Mouse (Mus musculus) limb, embryonic 11.5 days (tissue): Measurements from ENCODE around the gene Maml3. TPM values are rescaled to one million over a fixed set of nuclear protein-coding genes. Genes with fewer than 3 reads are reported as not detected.

Experiments
- ATAC-seq: fragments of 200-750 bp; cut with Nextera tagmentation; 2 replicates; pipeline ENCODE4 v1.8.0; 2017; ENCODE audit warnings: low read depth; ENCODE audit not compliant: insufficient number of reproducible peaks, low FRiP score, low TSS enrichment
- DNase-seq: peaks from one replicate; pipeline ENCODE4 v3.0.0-alpha.2; 2015; ENCODE audit warnings: low spot score
- H3K27ac ChIP-seq: fragments of 300-500 bp; sonication (generic); replicated peaks from 2 replicates; pipeline ENCODE4 v1.5.1; 2014; ENCODE audit warnings: low read depth, mild to moderate bottlenecking, low read length
- H3K27me3 ChIP-seq: fragments of 300-500 bp; sonication (generic); 2 replicates; pipeline ENCODE4 v1.6.1; 2014; ENCODE audit warnings: mild to moderate bottlenecking, low read length, mixed read lengths; ENCODE audit not compliant: control insufficient read depth, insufficient read depth
- H3K36me3 ChIP-seq: fragments of 300-500 bp; sonication (generic); 2 replicates; pipeline ENCODE4 v1.6.1; 2014; ENCODE audit warnings: mild to moderate bottlenecking, low read length, moderate library complexity, mixed read lengths; ENCODE audit not compliant: control insufficient read depth, insufficient read depth
- H3K4me1 ChIP-seq: fragments of 300-500 bp; sonication (generic); 2 replicates; pipeline ENCODE4 v1.6.1; 2014; ENCODE audit warnings: low read length, mixed read lengths; ENCODE audit not compliant: control insufficient read depth, insufficient read depth
- H3K4me2 ChIP-seq: fragments of 300-500 bp; sonication (generic); 2 replicates; pipeline ENCODE4 v1.6.1; 2014; ENCODE audit warnings: low read depth, mild to moderate bottlenecking, moderate library complexity; ENCODE audit not compliant: severe bottlenecking
- H3K4me3 ChIP-seq: fragments of 300-500 bp; sonication (generic); 2 replicates; pipeline ENCODE4 v1.5.1; 2014; ENCODE audit warnings: low read depth, low read length
- H3K9ac ChIP-seq: fragments of 300-500 bp; sonication (generic); 2 replicates; pipeline ENCODE4 v1.6.1; 2014; ENCODE audit warnings: mild to moderate bottlenecking, low read length
- H3K9me3 ChIP-seq: fragments of 300-500 bp; sonication (generic); 2 replicates; pipeline ENCODE4 v1.6.1; 2016; ENCODE audit warnings: low read length; ENCODE audit not compliant: control insufficient read depth
- WGBS: fragments of 180-500 bp; shearing (Covaris S2); extraction: QIAGEN DNeasy Blood & Tissue Kit; methylation state at CpG from one replicate; pipeline ENCODE4 v1.1.7; 2014; 5-methylcytosine and 5-hydroxymethylcytosine counted together
- polyA plus RNA-seq: library from polyadenylated mRNA; unstranded; fragments of >200 nt; fragmentation: Nextera tagmentation; extraction: Ambion mirVana; gene quantifications from 2 replicates; pipeline ENCODE4 v1.2.1, GENCODE M21; 2014

Gene Maml3
- polyA plus RNA-seq, 1 experiment from 2014 or later = 4.3 TPM

- H3K9me3 ChIP-seq = no peaks in the 10 kb centered on the region
- peak overlapping the region; percentile 32 for H3K9ac ChIP-seq
- peak overlapping the region; percentile 80 for H3K27ac ChIP-seq
- peak overlapping the region; percentile 48 for H3K4me2 ChIP-seq
- H3K4me1 ChIP-seq = peaks cover 25% of the 10 kb centered on the region
- 1% methylated on average over 20 of the region's 20 CpGs for WGBS
- H3K36me3 ChIP-seq = no peaks in the 10 kb centered on the region
- ATAC-seq (peak; percentile 80), DNase-seq (peak; percentile 85)
- peak overlapping the region; percentile 12 for H3K4me3 ChIP-seq
- no peaks in the 10 kb centered on the region for H3K27me3 ChIP-seq
These were observed 58.7 kb downstream of the Maml3 start for GRCm38 (mm10) chr3:52046027-52046700.

DNA sequence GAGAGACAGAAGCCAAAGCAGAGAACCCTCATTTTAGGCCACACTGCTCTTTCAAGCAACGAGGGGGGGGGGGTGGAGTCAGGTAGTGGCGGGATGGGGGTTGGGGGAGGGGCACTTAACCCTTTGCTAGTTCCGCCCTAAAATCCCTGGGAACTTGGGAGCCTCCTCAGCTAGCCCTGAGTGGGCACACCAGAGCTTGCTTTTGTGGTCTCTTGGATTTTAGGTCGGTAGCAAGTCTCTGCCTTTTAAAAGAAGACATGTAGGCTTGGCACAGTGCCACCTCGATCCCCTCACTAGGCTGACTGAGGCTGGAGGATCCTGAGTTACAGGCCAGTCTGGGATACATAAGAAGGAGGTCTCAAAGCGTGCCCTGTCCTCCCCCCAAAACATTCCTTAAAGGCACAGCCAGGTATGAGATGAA, 59.6 kb downstream of the Maml3 start:
- WGBS = 8% methylated on average over 6 of the region's 6 CpGs
- peak; percentile 58 for DNase-seq
- peaks cover 25% of the 10 kb centered on the region for H3K4me1 ChIP-seq
- peak overlapping the region; percentile 80 for H3K27ac ChIP-seq
- H3K4me3 ChIP-seq = no peak overlapping the region
- H3K9me3 ChIP-seq = no peaks in the 10 kb centered on the region
- no peak overlapping the region for H3K9ac ChIP-seq
- H3K36me3 ChIP-seq = no peaks in the 10 kb centered on the region
- no peaks in the 10 kb centered on the region for H3K27me3 ChIP-seq
- ATAC-seq = no peak
- H3K4me2 ChIP-seq = peak overlapping the region; percentile 48; the same call in 1 of the 2 replicates

DNA sequence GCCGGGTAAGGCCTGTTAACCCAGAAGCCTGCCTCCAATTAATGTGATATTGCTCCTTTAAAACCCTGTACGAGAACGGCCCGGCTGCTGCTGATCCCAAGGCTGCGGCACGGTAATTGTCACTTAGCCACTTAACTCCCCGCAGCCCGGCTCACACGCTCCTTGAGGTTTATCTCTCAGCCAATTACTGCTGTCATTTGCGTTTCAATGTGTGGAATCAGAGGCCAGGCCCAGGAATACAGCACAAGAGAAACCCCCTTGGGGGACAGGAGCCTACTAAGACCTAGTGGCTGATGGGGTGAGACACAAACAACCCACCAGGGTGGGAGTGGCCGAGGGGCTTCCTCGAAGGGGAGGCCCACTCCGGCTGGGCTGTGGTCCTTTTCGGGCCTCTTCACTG, 60.2 kb downstream of the Maml3 start:
- Histone ChIP-seq H3K27me3 (no peaks in the 10 kb centered on the region), H3K36me3 (no peaks in the 10 kb centered on the region), H3K27ac (peak overlapping the region; percentile 42; the same call in 1 of the 2 replicates), H3K9me3 (no peaks in the 10 kb centered on the region), H3K9ac (peak overlapping the region; percentile 43; the same call in 1 of the 2 replicates), H3K4me3 (no peak overlapping the region), H3K4me1 (peaks cover 25% of the 10 kb centered on the region), H3K4me2 (peak overlapping the region; percentile 48)
- ATAC-seq (no peak), DNase-seq (peak; percentile 71)
- WGBS = 3% methylated on average over 14 of the region's 14 CpGs

GRCm38 (mm10) chr3:52043847-52044246, 61.0 kb downstream of the Maml3 start:
- no peak overlapping the region for H3K9ac ChIP-seq
- 44% methylated on average over 4 of the region's 4 CpGs for WGBS
- H3K27me3 ChIP-seq = no peaks in the 10 kb centered on the region
- H3K4me2 ChIP-seq = no peak overlapping the region
- no peaks in the 10 kb centered on the region for H3K36me3 ChIP-seq
- ATAC-seq (no peak), DNase-seq (no peak)
- peaks cover 25% of the 10 kb centered on the region for H3K4me1 ChIP-seq
- no peaks in the 10 kb centered on the region for H3K9me3 ChIP-seq
- no peak overlapping the region for H3K27ac ChIP-seq
- H3K4me3 ChIP-seq = no peak overlapping the region

- no peaks in the 10 kb centered on the region for H3K9me3 ChIP-seq
- DNase-seq (no peak), ATAC-seq (no peak)
- WGBS = 82% methylated on average over 3 of the region's 3 CpGs
- no peaks in the 10 kb centered on the region for H3K36me3 ChIP-seq
- H3K9ac ChIP-seq = no peak overlapping the region
- H3K4me2 ChIP-seq = no peak overlapping the region
- no peak overlapping the region for H3K27ac ChIP-seq
- H3K4me3 ChIP-seq = no peak overlapping the region
- peaks cover 25% of the 10 kb centered on the region for H3K4me1 ChIP-seq
- H3K27me3 ChIP-seq = no peaks in the 10 kb centered on the region
These were observed 62.2 kb downstream of the Maml3 start for GRCm38 (mm10) chr3:52042680-52043079.

DNA sequence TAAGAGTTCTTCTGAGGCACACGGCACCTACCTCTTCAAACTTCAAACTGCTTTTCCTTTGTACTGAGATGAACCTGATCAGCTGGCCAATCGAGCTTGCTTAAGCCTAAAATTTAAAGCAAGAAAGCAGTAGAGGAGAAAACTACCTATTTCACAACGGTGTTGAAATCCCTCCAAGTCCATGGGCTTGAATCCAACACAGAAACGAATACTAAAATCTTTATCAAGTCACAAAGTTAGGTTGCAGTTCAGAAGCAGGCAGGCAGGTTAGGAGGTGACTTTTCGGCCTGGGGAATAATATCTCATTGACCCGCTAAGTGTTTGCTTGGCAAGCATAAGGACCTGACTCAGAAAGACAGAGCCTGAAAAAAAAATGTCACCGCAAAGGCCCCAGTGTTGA, 64.9 kb downstream of the Maml3 start:
- WGBS = 93% methylated on average over 7 of the region's 7 CpGs
- no peak for ATAC-seq
- no peak overlapping the region for H3K4me3 ChIP-seq
- no peaks in the 10 kb centered on the region for H3K9me3 ChIP-seq
- no peak overlapping the region for H3K27ac ChIP-seq
- H3K4me2 ChIP-seq = no peak overlapping the region
- no peaks in the 10 kb centered on the region for H3K36me3 ChIP-seq
- DNase-seq = no peak
- H3K9ac ChIP-seq = no peak overlapping the region
- no peaks in the 10 kb centered on the region for H3K27me3 ChIP-seq
- peaks cover 21% of the 10 kb centered on the region for H3K4me1 ChIP-seq

DNA sequence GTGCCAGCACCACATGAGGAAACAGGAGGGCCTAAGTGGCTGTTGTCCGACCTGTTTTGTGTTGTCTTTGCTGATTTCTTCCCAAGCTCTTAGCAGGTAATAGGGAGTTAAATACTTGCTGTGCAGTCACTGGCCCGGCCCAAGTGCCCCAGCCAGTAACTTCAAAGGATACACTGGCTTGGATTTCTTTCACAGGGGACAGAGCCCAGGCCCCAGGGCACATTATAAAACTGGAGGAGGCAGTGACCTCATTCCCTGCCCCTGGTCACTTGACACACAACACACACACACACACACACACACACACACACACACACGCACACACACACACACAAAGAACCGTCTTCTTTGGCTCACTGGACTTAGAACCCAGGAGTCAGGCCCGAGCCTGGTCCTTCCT, 67.6 kb downstream of the Maml3 start:
- WGBS = 29% methylated on average over 5 of the region's 5 CpGs
- H3K4me1 ChIP-seq = peaks cover 23% of the 10 kb centered on the region
- no peak overlapping the region for H3K4me3 ChIP-seq
- ATAC-seq (no peak), DNase-seq (no peak)
- no peak overlapping the region for H3K27ac ChIP-seq
- no peaks in the 10 kb centered on the region for H3K36me3 ChIP-seq
- H3K9me3 ChIP-seq = no peaks in the 10 kb centered on the region
- no peaks in the 10 kb centered on the region for H3K27me3 ChIP-seq
- H3K4me2 ChIP-seq = no peak overlapping the region
- no peak overlapping the region for H3K9ac ChIP-seq

GRCm38 (mm10) chr3:52035404-52035803, 69.5 kb downstream of the Maml3 start:
- Histone ChIP-seq H3K9me3 (no peaks in the 10 kb centered on the region), H3K4me3 (no peak overlapping the region), H3K36me3 (no peaks in the 10 kb centered on the region), H3K4me1 (peaks cover 26% of the 10 kb centered on the region), H3K4me2 (no peak overlapping the region), H3K27ac (no peak overlapping the region), H3K9ac (no peak overlapping the region), H3K27me3 (no peaks in the 10 kb centered on the region)
- no peak for ATAC-seq
- 25% methylated on average over 8 of the region's 8 CpGs for WGBS
- no peak for DNase-seq
